Mouse (Mus musculus): ENCODE results near the gene Hba-a2. TPM values are rescaled to one million over a fixed set of nuclear protein-coding genes. Genes with fewer than 3 reads are reported as not detected.

Hba-a2 gene
- total RNA-seq, 2 experiments from 2014 or later, result 469 to 517 TPM

GRCm38 (mm10) chr11:32309446-32309845, 13.2 kb downstream of the Hba-a2 start:
- DNase-seq (ENCODE audit: extremely low spot score in 1 of 2, low spot score in 1 of 2), result no peak

- DNase-seq (ENCODE audit: extremely low spot score in 1 of 2, low spot score in 1 of 2), result no peak
These were observed 13.6 kb downstream of the Hba-a2 start for GRCm38 (mm10) chr11:32309928-32310327.

GRCm38 (mm10) chr11:32316009-32316408, 19.7 kb downstream of the Hba-a2 start:
- no peak for DNase-seq (ENCODE audit: extremely low spot score in 1 of 2, low spot score in 1 of 2)

GRCm38 (mm10) chr11:32320507-32321195, 24.4 kb downstream of the Hba-a2 start:
- no peak for DNase-seq (ENCODE audit: extremely low spot score in 1 of 2, low spot score in 1 of 2)

GRCm38 (mm10) chr11:32321196-32321565, 24.9 kb downstream of the Hba-a2 start:
- peak; percentile 46 to 69 for DNase-seq (ENCODE audit: extremely low spot score in 1 of 2, low spot score in 1 of 2)

GRCm38 (mm10) chr11:32324609-32325008, 28.3 kb downstream of the Hba-a2 start:
- DNase-seq (ENCODE audit: extremely low spot score in 1 of 2, low spot score in 1 of 2), result peak; percentile 84 to 97

- DNase-seq (ENCODE audit: extremely low spot score in 1 of 2, low spot score in 1 of 2), result no peak
These were observed 34.8 kb downstream of the Hba-a2 start for GRCm38 (mm10) chr11:32331075-32331474.

GRCm38 (mm10) chr11:32331861-32332260, 35.6 kb downstream of the Hba-a2 start:
- no peak for DNase-seq (ENCODE audit: extremely low spot score in 1 of 2, low spot score in 1 of 2)

GRCm38 (mm10) chr11:32333235-32333634, 36.9 kb downstream of the Hba-a2 start:
- DNase-seq (ENCODE audit: extremely low spot score in 1 of 2, low spot score in 1 of 2), result no peak

GRCm38 (mm10) chr11:32336435-32336907, 40.2 kb downstream of the Hba-a2 start:
- no peak for DNase-seq (ENCODE audit: extremely low spot score in 1 of 2, low spot score in 1 of 2)

GRCm38 (mm10) chr11:32339131-32339531, 42.8 kb downstream of the Hba-a2 start:
- no peak for DNase-seq (ENCODE audit: extremely low spot score in 1 of 2, low spot score in 1 of 2)

- no peak for DNase-seq (ENCODE audit: extremely low spot score in 1 of 2, low spot score in 1 of 2)
These were observed 44.5 kb downstream of the Hba-a2 start for GRCm38 (mm10) chr11:32340476-32341473.

GRCm38 (mm10) chr11:32342770-32343191, 46.5 kb downstream of the Hba-a2 start:
- DNase-seq (ENCODE audit: extremely low spot score in 1 of 2, low spot score in 1 of 2), result peak; percentile 30 to 64

GRCm38 (mm10) chr11:32343350-32343749, 47.1 kb downstream of the Hba-a2 start:
- DNase-seq (ENCODE audit: extremely low spot score in 1 of 2, low spot score in 1 of 2), result no peak

GRCm38 (mm10) chr11:32345504-32346297, 49.4 kb downstream of the Hba-a2 start:
- DNase-seq (ENCODE audit: extremely low spot score in 1 of 2, low spot score in 1 of 2), result no peak

Other genes starting within 250 kb of the Hba-a2 start
- not detected for gene Il9r, start 96.2 kb upstream of the Hba-a2 start, total RNA-seq (2021)
- gene Snrnp25, start 91.1 kb upstream of the Hba-a2 start, total RNA-seq (2021), result 10 to 100 TPM; 21.2 to 26.9 TPM
- 10 to 100 TPM; 14.0 to 18.3 TPM for gene Rhbdf1, start 74.2 kb upstream of the Hba-a2 start, total RNA-seq (2021)
- gene Mpg, start 70.0 kb upstream of the Hba-a2 start, total RNA-seq (2021), result 10 to 100 TPM; 18.1 to 19.9 TPM
- gene Nprl3, start 28.8 kb upstream of the Hba-a2 start, total RNA-seq (2021), result 10 to 100 TPM; 49.1 to 67.0 TPM
- gene Hba-x, start 20.1 kb upstream of the Hba-a2 start, total RNA-seq (2021), result not detected
- gene Hba-a1, start 13.0 kb upstream of the Hba-a2 start, total RNA-seq (2021), result 100 to 1,000 TPM; 552 to 580 TPM
- 1 to 10 TPM; 1.6 to 4.3 TPM for gene Hbq1b, start 9.5 kb upstream of the Hba-a2 start, total RNA-seq (2021)
- gene Hbq1a, start 3.6 kb downstream of the Hba-a2 start, total RNA-seq (2021), result 1 to 10 TPM in 1 of 2 experiments, not detected in 1; 1.1 TPM
- gene Sh3pxd2b, start 51.3 kb downstream of the Hba-a2 start, total RNA-seq (2021), result 10 to 100 TPM in 1 of 2 experiments, 1 to 10 TPM in 1; 9.8 to 10.9 TPM
- gene Ubtd2, start 158.9 kb downstream of the Hba-a2 start, total RNA-seq (2021), result 10 to 100 TPM; 38.2 to 41.4 TPM
- gene Efcab9, start 235.6 kb downstream of the Hba-a2 start, total RNA-seq (2021), result 1 to 10 TPM; 1.2 TPM
- gene Stk10, start 236.8 kb downstream of the Hba-a2 start, total RNA-seq (2021), result 1 to 10 TPM; 7.6 to 8.6 TPM